Mouse (Mus musculus) R1 (cell line): ENCODE results near the gene Btbd35f8.
"Not testable (repeated sequence)": the region's sequence is repeated elsewhere in the genome, so short reads cannot be mapped to it uniquely, and the experiment has no call there.

Source experiments
- DNase-seq: peaks from one replicate; pipeline ENCODE4 v3.0.0-alpha.2; 2018; ENCODE audit warnings: low read depth, low spot score

The Btbd35f8 gene

GRCm38 (mm10) chrX:34450224-34450623 lies at the start of gene Btbd35f8:
Gene Btbd35f8 (plus strand): TSS chrX:34450524.
- DNase-seq, result not testable (repeated sequence)
